Mouse (Mus musculus) lung, postnatal 0 days (tissue): ENCODE data around the gene Pkdrej.

ENCODE experiments used
- CTCF ChIP-seq: IDR thresholded peaks from 2 replicates; pipeline ENCODE4 v1.5.1; 2016; ENCODE audit warnings: antibody characterized with exemption, mild to moderate bottlenecking
- EP300 ChIP-seq: IDR thresholded peaks from 2 replicates; pipeline ENCODE4 v1.6.1; 2016; ENCODE audit warnings: antibody characterized with exemption, mild to moderate bottlenecking, control low read depth

GRCm38 (mm10) chr15:85826676-85827075 lies 5.1 kb upstream of the Pkdrej start:
- TF ChIP-seq CTCF (no peak), EP300 (no peak)
